Mouse (Mus musculus) testis, adult 2 months (tissue): ENCODE data around the gene Lamb1. TPM values are rescaled to one million over a fixed set of nuclear protein-coding genes. Genes with fewer than 3 reads are reported as not detected.
A peak's percentile ranks its signal among the peaks of the same experiment; 100 is the strongest.

Experiments used
- H3K27ac ChIP-seq: fragments of 200-500 bp; 2 replicates; pipeline ENCODE4 v1.5.1; 2012; ENCODE audit warnings: low read depth, low read length; ENCODE audit not compliant: control insufficient read depth, insufficient read depth
- H3K27me3 ChIP-seq: fragments of 200-500 bp; 2 replicates; pipeline ENCODE4 v1.6.1; 2012; ENCODE audit warnings: mild to moderate bottlenecking, low read length, moderate library complexity; ENCODE audit not compliant: control insufficient read depth, insufficient read depth
- H3K36me3 ChIP-seq: fragments of 200-500 bp; 2 replicates; pipeline ENCODE4 v1.6.1; 2012; ENCODE audit warnings: mild to moderate bottlenecking, low read length; ENCODE audit not compliant: control insufficient read depth, insufficient read depth
- H3K4me1 ChIP-seq: fragments of 200-500 bp; 2 replicates; pipeline ENCODE4 v1.6.1; 2012; ENCODE audit warnings: low read length; ENCODE audit not compliant: control insufficient read depth, insufficient read depth
- H3K4me3 ChIP-seq: fragments of 200-500 bp; 2 replicates; pipeline ENCODE4 v1.5.1; 2012; ENCODE audit warnings: low read depth, mild to moderate bottlenecking, low read length, moderate library complexity, mixed read lengths; ENCODE audit not compliant: control insufficient read depth
- CTCF ChIP-seq: fragments of 200-500 bp; IDR thresholded peaks from 2 replicates; pipeline ENCODE4 v1.5.1; 2012; ENCODE audit warnings: low read depth, mild to moderate bottlenecking, inconsistent platforms, low read length, moderate library complexity; ENCODE audit not compliant: control insufficient read depth, insufficient read depth, insufficient replicate concordance
- POLR2A ChIP-seq: fragments of 200-500 bp; IDR thresholded peaks from 2 replicates; pipeline ENCODE4 v1.6.1; 2012; ENCODE audit warnings: low read depth, mild to moderate bottlenecking, inconsistent platforms, low read length, moderate library complexity; ENCODE audit not compliant: control insufficient read depth
- polyA plus RNA-seq: library from polyadenylated mRNA; depleted of rRNA; stranded (reverse); fragments of >200 nt; gene quantifications from 2 replicates; pipeline ENCODE4 v1.2.3, GENCODE M21; 2012

Gene Lamb1
- polyA plus RNA-seq, 1 experiment = 3.8 TPM

- no peaks in the 10 kb centered on the region for H3K36me3 ChIP-seq
- no peak for TF ChIP-seq POLR2A
- no peak for TF ChIP-seq CTCF
- H3K27ac ChIP-seq = no peak overlapping the region
Measured at GRCm38 (mm10) chr12:31283617-31284136, 18.6 kb downstream of the Lamb1 start.

GRCm38 (mm10) chr12:31289046-31289445 is 24.0 kb downstream of the Lamb1 start:
- no peaks in the 10 kb centered on the region for H3K36me3 ChIP-seq
- H3K27ac ChIP-seq = no peak overlapping the region
- no peak overlapping the region for H3K4me3 ChIP-seq
- H3K4me1 ChIP-seq = 0 out of 2 replicates have a peak, but pooled peaks cover 2% of the 10 kb centered on the region
- no peaks in the 10 kb centered on the region for H3K27me3 ChIP-seq
- no peak for TF ChIP-seq POLR2A
- no peak for TF ChIP-seq CTCF

More at GRCm38 (mm10) chr12:31283617-31284136, 18.6 kb downstream of the Lamb1 start:
- no peaks in the 10 kb centered on the region for H3K27me3 ChIP-seq
- no peak overlapping the region for H3K4me3 ChIP-seq
- H3K4me1 ChIP-seq = no peaks in the 10 kb centered on the region

GRCm38 (mm10) chr12:31290951-31291350 is 25.9 kb downstream of the Lamb1 start:
- no peaks in the 10 kb centered on the region for H3K36me3 ChIP-seq

GRCm38 (mm10) chr12:31293361-31294142 is 28.5 kb downstream of the Lamb1 start:
- Histone ChIP-seq H3K4me3 (no peak overlapping the region), H3K4me1 (0 out of 2 replicates have a peak, but pooled peaks cover 2% of the 10 kb centered on the region), H3K27me3 (no peaks in the 10 kb centered on the region), H3K36me3 (no peaks in the 10 kb centered on the region), H3K27ac (peak overlapping the region; percentile 33; the same call in 1 of the 2 replicates)
- TF ChIP-seq CTCF = no peak
- no peak for TF ChIP-seq POLR2A

More at GRCm38 (mm10) chr12:31290951-31291350, 25.9 kb downstream of the Lamb1 start:
- Histone ChIP-seq H3K4me1 (0 out of 2 replicates have a peak, but pooled peaks cover 2% of the 10 kb centered on the region), H3K27me3 (no peaks in the 10 kb centered on the region), H3K27ac (no peak overlapping the region), H3K4me3 (no peak overlapping the region)
- TF ChIP-seq CTCF (no peak), POLR2A (no peak)

GRCm38 (mm10) chr12:31294526-31294925 is 29.5 kb downstream of the Lamb1 start:
- Histone ChIP-seq H3K4me3 (no peak overlapping the region), H3K36me3 (no peaks in the 10 kb centered on the region), H3K27ac (no peak overlapping the region), H3K4me1 (0 out of 2 replicates have a peak, but pooled peaks cover 2% of the 10 kb centered on the region), H3K27me3 (no peaks in the 10 kb centered on the region)
- no peak for TF ChIP-seq POLR2A
- no peak for TF ChIP-seq CTCF

- H3K4me3 ChIP-seq = no peak overlapping the region
- no peak overlapping the region; the same call in 1 of the 2 replicates for H3K27ac ChIP-seq
- H3K36me3 ChIP-seq = no peaks in the 10 kb centered on the region
- 0 out of 2 replicates have a peak, but pooled peaks cover 2% of the 10 kb centered on the region for H3K4me1 ChIP-seq
- H3K27me3 ChIP-seq = no peaks in the 10 kb centered on the region
- TF ChIP-seq CTCF = no peak
Measured at GRCm38 (mm10) chr12:31294996-31295395, 30.0 kb downstream of the Lamb1 start.

GRCm38 (mm10) chr12:31295505-31295904 is 30.5 kb downstream of the Lamb1 start:
- no peak for TF ChIP-seq POLR2A
- no peak for TF ChIP-seq CTCF
- H3K4me1 ChIP-seq = 0 out of 2 replicates have a peak, but pooled peaks cover 2% of the 10 kb centered on the region
- no peak overlapping the region; the same call in 1 of the 2 replicates for H3K27ac ChIP-seq
- no peak overlapping the region for H3K4me3 ChIP-seq
- no peaks in the 10 kb centered on the region for H3K36me3 ChIP-seq
- no peaks in the 10 kb centered on the region for H3K27me3 ChIP-seq
